Comparison of ENCODE assay signal across 11 mouse cellular contexts in the genomic region with DNA sequence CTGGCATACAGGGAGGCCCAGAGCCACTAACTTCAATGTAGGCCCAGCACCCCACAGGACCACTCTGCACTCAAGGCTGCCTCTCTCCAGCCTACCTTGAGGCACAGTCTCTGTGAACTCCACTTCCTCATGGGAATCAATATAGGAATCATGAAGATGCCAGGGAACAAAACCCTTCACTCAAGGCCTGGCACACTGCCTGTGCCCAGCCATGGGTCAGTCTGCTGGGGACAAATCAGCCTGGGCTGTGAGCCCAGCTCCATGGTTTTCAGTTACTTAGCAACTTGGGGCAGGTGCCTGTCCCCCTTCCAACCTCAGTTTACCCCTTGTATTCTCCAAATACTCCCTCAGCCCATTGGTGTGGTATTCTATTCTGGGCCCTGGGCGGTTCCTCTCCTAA.
DNase-seq lines count a peak whose midpoint lies in the region; ATAC-seq lines count a peak whose summit lies in the region.
"Had no signal": no experiment of that assay in that cellular context is flagged by ENCODE, and none has a peak within 500 bp of the region (broad histone marks: within the 10 kb centered on the region; RNA-seq: fewer than 3 reads in every experiment).

No protein-coding gene starts in this region.

- H3K9me3 ChIP-seq in heart, embryonic 12.5 days (replicated peaks), result peaks cover 5% of the 10 kb centered on the region; the same call in 1 of the 2 replicates
- no peaks in the 10 kb centered on the region for H3K9me3 ChIP-seq in intestine, embryonic 15.5 days
- H3K9me3 ChIP-seq: embryonic facial prominence, embryonic 10.5 days; liver, embryonic 13.5 days had no signal

- H3K4me1 ChIP-seq in heart, embryonic 12.5 days (replicated peaks), result no peaks in the 10 kb centered on the region
- H3K4me1 ChIP-seq in intestine, embryonic 15.5 days (replicated peaks), result no peaks in the 10 kb centered on the region
- H3K4me1 ChIP-seq: liver, embryonic 13.5 days had no signal

- no peak overlapping the region for H3K4me3 ChIP-seq in heart, embryonic 12.5 days
- no peak overlapping the region for H3K4me3 ChIP-seq in intestine, embryonic 15.5 days (replicated peaks)
- H3K4me3 ChIP-seq: embryonic facial prominence, embryonic 10.5 days; liver, embryonic 13.5 days had no signal

- no peak overlapping the region for H3K27ac ChIP-seq in heart, embryonic 12.5 days (ENCODE audit: poor library complexity, severe bottlenecking)
- no peak overlapping the region for H3K27ac ChIP-seq in intestine, embryonic 15.5 days
- H3K27ac ChIP-seq: embryonic facial prominence, embryonic 10.5 days; liver, embryonic 13.5 days had no signal

- WGBS in heart, embryonic 12.5 days, result 81% methylated on average over 1 of the region's 1 CpGs
- WGBS in intestine, embryonic 15.5 days, result 88% methylated on average over 1 of the region's 1 CpGs

- ATAC-seq in heart, embryonic 12.5 days (ENCODE audit: insufficient number of reproducible peaks, low FRiP score), result no peak
- no peak for ATAC-seq in intestine, embryonic 15.5 days

- intact Hi-C loops in left cerebral cortex, postnatal 4 days (cut with DNase I), result no loop called here

- H3K9ac ChIP-seq in heart, embryonic 12.5 days, result no peak overlapping the region
- no peak overlapping the region for H3K9ac ChIP-seq in intestine, embryonic 15.5 days
- H3K9ac ChIP-seq: liver, embryonic 13.5 days had no signal

- H3K36me3 ChIP-seq in heart, embryonic 12.5 days, result no peaks in the 10 kb centered on the region
- H3K36me3 ChIP-seq in intestine, embryonic 15.5 days, result no peaks in the 10 kb centered on the region
- H3K36me3 ChIP-seq: embryonic facial prominence, embryonic 10.5 days; liver, embryonic 13.5 days had no signal

- H3K4me2 ChIP-seq in heart, embryonic 12.5 days, result no peak overlapping the region
- no peak overlapping the region for H3K4me2 ChIP-seq in intestine, embryonic 15.5 days (replicated peaks)
- H3K4me2 ChIP-seq: liver, embryonic 13.5 days had no signal

- peak; percentile 12 for DNase-seq in adrenal gland, postnatal 10 days
- no peak for DNase-seq in adrenal gland, postnatal 14 days
- peak; percentile 17 to 20 for DNase-seq in heart, adult 9 months (ENCODE audit: low spot score in 2 of 2)
- peak; percentile 81 for DNase-seq in left cerebral cortex, postnatal 4 days
- DNase-seq in left cerebral cortex, adult 8-10 months (ENCODE audit: low spot score in 2 of 2), result no peak
- DNase-seq in layer of hippocampus, adult 9-11 months, result peak; percentile 23
- DNase-seq: liver, embryonic 13.5 days; lung, postnatal 4 days had no signal

- peaks cover 9% of the 10 kb centered on the region; the same call in 1 of the 2 replicates for H3K27me3 ChIP-seq in heart, embryonic 12.5 days (replicated peaks)
- H3K27me3 ChIP-seq in intestine, embryonic 15.5 days (replicated peaks), result no peaks in the 10 kb centered on the region
- H3K27me3 ChIP-seq: liver, embryonic 13.5 days had no signal

Comparison
In these comparisons a context has a peak if more than half of its experiments do, and no peak if none do; other contexts are left out.
1. DNase-seq: peak in adrenal gland, postnatal 10 days (single experiment), heart, adult 9 months (2 of 2), left cerebral cortex, postnatal 4 days (single experiment) and layer of hippocampus, adult 9-11 months (single experiment); none in adrenal gland, postnatal 14 days (single experiment) and left cerebral cortex, adult 8-10 months (0 of 2).